Mouse (Mus musculus): ENCODE measurements around the gene Rnf20. TPM values are rescaled to one million over a fixed set of nuclear protein-coding genes. Genes with fewer than 3 reads are reported as not detected.

Rnf20 gene
- total RNA-seq, 2 experiments from 2014 or later: 37.5 to 105 TPM

GRCm38 (mm10) chr4:49639913-49640312 lies 8.1 kb downstream of the Rnf20 start:
- no peak for ATAC-seq (replicated peaks; ENCODE audit: poor library complexity, severe bottlenecking)

DNA sequence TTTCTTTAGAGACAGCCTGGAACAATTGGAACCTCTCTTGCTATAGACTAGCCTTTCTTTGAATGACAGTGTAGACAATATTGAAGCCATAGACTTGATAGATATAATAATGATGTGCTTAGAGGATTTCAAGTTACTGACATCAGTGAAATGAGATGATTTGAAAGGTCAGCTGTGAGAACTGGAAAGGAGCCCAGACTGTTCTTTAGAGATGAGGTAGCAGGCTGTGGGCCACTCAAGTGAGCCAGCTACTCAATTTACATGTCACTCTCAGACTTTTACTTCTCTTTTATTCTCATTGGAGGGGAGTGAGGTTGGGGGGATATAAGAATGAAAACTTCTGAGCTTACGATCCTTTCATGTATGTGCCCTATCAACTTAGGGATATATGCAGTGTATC lies 27.6 kb downstream of the Rnf20 start:
- no peak for ATAC-seq (replicated peaks; ENCODE audit: poor library complexity, severe bottlenecking)

DNA sequence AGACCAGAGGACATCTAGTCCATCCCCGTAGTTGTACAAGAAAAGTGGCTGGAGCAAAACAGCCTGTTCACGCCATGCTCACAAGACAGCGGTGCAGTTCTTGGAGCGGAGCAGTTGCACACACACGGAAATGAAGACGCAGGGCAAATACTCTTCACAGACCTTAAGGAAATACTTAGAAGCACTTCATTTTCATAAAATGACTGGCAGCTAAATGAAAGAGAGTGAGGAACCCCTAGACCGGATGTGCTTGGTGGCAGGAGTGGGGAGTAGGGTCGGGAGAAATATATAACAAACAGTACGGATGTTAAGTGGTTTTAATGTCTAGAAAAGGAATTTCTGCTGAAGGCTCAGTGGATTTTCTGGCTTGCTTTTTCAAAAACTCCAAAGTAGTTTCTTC lies 29.9 kb downstream of the Rnf20 start:
- no peak for ATAC-seq (replicated peaks; ENCODE audit: poor library complexity, severe bottlenecking)

- no peak for ATAC-seq (replicated peaks; ENCODE audit: poor library complexity, severe bottlenecking)
Measured at GRCm38 (mm10) chr4:49662231-49662630, 30.4 kb downstream of the Rnf20 start.

DNA sequence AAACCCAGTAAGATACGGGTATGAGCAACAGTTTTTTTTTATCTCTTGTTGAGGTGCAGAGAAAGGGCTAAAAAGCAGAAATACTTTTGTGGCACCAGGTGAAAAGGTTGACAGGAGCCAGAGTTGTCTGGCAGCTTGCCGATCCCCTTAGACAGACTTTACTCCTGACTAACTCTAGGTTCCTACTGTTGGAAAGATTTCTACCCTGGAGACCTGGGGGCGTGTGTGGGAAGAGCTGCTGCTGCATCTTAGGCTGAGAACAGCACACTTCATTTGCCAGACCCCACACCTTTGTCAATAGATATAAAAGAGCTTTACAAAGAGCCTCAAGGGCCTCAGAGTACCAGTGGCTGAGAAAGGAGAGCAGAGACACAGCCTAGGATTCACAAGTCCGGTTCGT lies 33.0 kb downstream of the Rnf20 start:
- no peak for ATAC-seq (replicated peaks; ENCODE audit: poor library complexity, severe bottlenecking)

- ATAC-seq (replicated peaks; ENCODE audit: poor library complexity, severe bottlenecking): peak; percentile 47; the same call in 1 of the 2 replicates
Measured at GRCm38 (mm10) chr4:49676071-49676470, 44.3 kb downstream of the Rnf20 start.

- peak; percentile 99 for ATAC-seq (replicated peaks; ENCODE audit: poor library complexity, severe bottlenecking)
Measured at GRCm38 (mm10) chr4:49676790-49677189, 45.0 kb downstream of the Rnf20 start.

DNA sequence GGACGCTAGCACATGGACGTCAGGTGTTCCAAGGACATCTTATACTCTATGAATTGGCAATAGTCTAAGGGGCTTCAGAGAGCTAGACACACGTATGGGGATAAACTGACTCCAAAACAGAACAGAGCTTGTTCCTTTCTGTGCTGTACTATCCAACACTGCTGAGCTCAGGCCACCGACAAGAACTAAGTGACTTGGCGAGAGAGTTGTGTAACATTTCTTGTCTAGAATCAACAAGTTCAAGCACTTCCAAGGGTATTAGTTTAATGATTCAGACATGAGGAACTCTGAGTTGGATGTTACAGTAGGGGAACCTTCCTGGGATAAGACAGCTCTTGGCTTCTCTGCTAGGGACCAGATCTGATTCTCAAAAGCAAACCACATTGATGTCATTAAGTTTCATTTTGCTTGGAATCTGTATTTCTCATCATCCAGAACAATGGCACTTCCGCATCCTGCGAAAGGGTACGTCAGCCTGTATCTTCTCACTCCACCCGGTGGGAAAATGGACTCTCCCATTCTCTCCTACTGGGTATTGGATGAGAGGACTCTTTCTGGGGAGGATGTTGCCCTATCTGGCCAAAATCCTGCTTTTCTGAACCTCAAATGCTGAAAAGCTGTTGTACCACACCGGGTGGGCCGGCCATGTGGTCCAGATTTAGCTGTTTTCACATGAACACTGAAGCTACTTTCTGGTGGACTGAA lies 48.5 kb downstream of the Rnf20 start:
- ATAC-seq (replicated peaks; ENCODE audit: poor library complexity, severe bottlenecking): no peak

DNA sequence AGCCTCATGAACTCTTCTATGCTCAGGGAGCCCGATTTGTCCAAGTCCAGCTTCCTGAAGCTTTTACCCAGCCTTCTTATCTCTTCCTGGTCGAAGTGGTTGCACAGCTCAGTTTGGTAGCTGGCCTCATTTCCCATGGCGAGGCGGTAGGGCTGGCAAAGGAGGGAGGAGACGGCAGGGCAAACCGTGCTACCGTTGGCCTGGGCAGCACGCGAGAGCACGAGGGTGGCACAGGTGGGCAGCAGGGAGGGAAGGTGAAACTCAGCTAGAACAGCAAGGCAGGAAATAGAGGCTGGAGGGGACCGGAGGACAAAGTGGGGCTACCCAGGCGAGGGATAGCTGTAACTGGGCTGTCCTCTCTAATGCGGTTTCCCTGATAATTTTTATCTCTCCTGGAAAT lies 50.0 kb downstream of the Rnf20 start, which contains the start of gene Ppp3r2:
Gene Ppp3r2 (minus strand): TSS at position 213 of the 400 bp plus-strand sequence.
- no peak for ATAC-seq (replicated peaks; ENCODE audit: poor library complexity, severe bottlenecking)

DNA sequence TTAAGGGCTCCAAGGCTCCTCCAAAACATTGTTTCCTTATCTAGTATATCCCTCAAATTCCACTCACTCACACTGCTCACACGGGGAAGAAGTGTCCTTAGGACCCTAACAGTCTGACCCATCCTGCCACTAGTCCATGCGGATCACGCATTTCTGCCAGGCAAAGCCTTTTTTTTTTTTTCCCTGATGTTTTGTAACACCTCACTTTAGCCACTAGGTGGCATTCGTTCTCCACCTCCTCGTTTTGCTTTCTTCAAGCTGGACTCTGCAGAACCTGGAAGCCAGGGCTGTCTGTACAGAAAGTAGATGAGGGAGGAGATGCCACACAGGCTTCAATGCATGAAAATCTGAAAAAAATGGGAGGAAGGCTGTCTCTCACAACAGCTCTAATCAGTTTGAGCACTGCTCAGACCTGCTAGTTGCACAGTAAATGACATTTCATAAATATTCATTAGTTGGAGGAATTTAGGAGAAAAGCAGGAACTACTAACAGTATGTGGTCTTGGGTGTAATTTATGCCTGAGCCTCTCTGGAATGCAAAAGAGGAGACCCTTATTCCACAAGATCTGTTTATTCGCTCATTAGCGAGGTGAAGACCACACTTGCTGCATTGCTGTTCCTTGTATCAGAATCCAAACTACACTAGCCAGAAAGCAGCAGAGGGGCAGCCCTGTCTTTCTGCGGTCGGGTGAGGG lies 56.9 kb downstream of the Rnf20 start:
- ATAC-seq (replicated peaks; ENCODE audit: poor library complexity, severe bottlenecking): peak; percentile 90

DNA sequence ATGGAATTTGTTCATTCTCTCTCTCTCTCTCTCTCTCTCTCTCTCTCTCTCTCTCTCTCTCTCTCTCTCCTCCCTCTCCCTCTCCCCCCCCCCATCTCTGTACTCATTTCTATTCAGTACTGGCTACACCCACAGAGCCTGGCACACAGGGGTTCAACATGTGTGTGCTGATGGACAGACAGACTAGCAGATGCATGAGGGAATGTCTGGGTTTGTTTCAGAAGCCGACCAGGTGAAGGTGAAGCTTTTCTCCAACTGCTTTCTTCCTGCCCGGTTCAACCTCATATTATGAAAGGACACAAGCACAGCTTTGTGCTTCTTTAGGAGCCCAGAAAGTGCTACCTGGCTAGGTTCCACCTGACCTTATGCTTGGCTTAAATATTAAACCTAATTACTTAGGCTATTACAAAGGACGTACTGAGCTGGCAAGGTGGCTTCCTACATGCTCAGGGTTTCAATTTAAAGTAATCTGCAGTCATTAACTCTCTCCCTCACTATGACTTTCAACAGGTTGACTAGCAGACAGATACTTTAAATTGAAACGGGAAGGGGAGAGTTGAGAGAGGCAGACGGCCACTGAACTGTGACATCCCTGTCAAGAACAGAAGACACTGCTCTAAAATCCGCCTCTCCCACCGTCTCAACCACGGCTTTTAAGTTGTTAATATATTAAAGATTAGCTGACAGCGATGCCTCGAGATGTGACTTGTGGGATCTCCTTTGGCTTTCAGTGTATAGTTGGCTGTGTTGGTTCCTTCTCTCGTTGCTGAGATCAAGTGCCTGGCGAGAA lies 59.8 kb downstream of the Rnf20 start:
- no peak for ATAC-seq (replicated peaks; ENCODE audit: poor library complexity, severe bottlenecking)

Other genes starting within 250 kb of the Rnf20 start
- not detected in 2 replicates for gene Acnat2, start 223.9 kb upstream of the Rnf20 start, total RNA-seq (2014; fragmentation: Nextera tagmentation)
- gene Acnat2, start 223.9 kb upstream of the Rnf20 start, total RNA-seq (2017): not detected in 2 replicates
- not detected in 2 replicates for gene Acnat1, start 158.1 kb upstream of the Rnf20 start, total RNA-seq (2014; fragmentation: Nextera tagmentation)
- gene Acnat1, start 158.1 kb upstream of the Rnf20 start, total RNA-seq (2017): not detected in 2 replicates
- gene Baat, start 125.4 kb upstream of the Rnf20 start, total RNA-seq (2014; fragmentation: Nextera tagmentation): not detected in 2 replicates
- gene Baat, start 125.4 kb upstream of the Rnf20 start, total RNA-seq (2017): not detected in 2 replicates
- gene Mrpl50, start 110.9 kb upstream of the Rnf20 start, total RNA-seq (2014; fragmentation: Nextera tagmentation): 34.6 and 40.5 TPM in 2 replicates
- gene Mrpl50, start 110.9 kb upstream of the Rnf20 start, total RNA-seq (2017): 38.7 and 39.9 TPM in 2 replicates
- gene Zfp189, start 110.8 kb upstream of the Rnf20 start, total RNA-seq (2014; fragmentation: Nextera tagmentation): 1.9 and 2.8 TPM in 2 replicates
- 6.2 and 6.7 TPM in 2 replicates for gene Zfp189, start 110.8 kb upstream of the Rnf20 start, total RNA-seq (2017)
- gene Aldob, start 82.5 kb upstream of the Rnf20 start, total RNA-seq (2014; fragmentation: Nextera tagmentation): not detected in 2 replicates
- gene Aldob, start 82.5 kb upstream of the Rnf20 start, total RNA-seq (2017): not detected in 2 replicates
- not detected in 2 replicates for gene Tmem246, start 34.1 kb upstream of the Rnf20 start, total RNA-seq (2014; fragmentation: Nextera tagmentation)
- gene Tmem246, start 34.1 kb upstream of the Rnf20 start, total RNA-seq (2017): not detected in 2 replicates
- not detected in 2 replicates for gene Ppp3r2, start 50.0 kb downstream of the Rnf20 start, total RNA-seq (2014; fragmentation: Nextera tagmentation)
- not detected in 2 replicates for gene Ppp3r2, start 50.0 kb downstream of the Rnf20 start, total RNA-seq (2017)
- not detected in 2 replicates for gene Grin3a, start 213.7 kb downstream of the Rnf20 start, total RNA-seq (2014; fragmentation: Nextera tagmentation)
- gene Grin3a, start 213.7 kb downstream of the Rnf20 start, total RNA-seq (2017): under 0.01 TPM in 1 of 2 replicates, not detected in the other